Mouse (Mus musculus) small intestine, adult 2 months (tissue): Measurements from ENCODE around the gene 2300003K06Rik. TPM values are rescaled to one million over a fixed set of nuclear protein-coding genes. Genes with fewer than 3 reads are reported as not detected.
"Not testable (repeated sequence)": the region's sequence is repeated elsewhere in the genome, so short reads cannot be mapped to it uniquely, and the experiment has no call there.

Experiments
- H3K27ac ChIP-seq: fragments of 200-500 bp; 2 replicates; pipeline ENCODE4 v1.5.1; 2012; ENCODE audit warnings: low read depth, low read length, control low read depth, inconsistent platforms; ENCODE audit not compliant: insufficient read depth
- H3K27me3 ChIP-seq: fragments of 200-500 bp; 2 replicates; pipeline ENCODE4 v1.6.1; 2012; ENCODE audit warnings: mild to moderate bottlenecking, moderate library complexity, low read length, inconsistent platforms; ENCODE audit not compliant: control insufficient read depth, insufficient read depth
- H3K36me3 ChIP-seq: fragments of 200-500 bp; 2 replicates; pipeline ENCODE4 v1.6.1; 2012; ENCODE audit warnings: mild to moderate bottlenecking, low read length, control low read depth, inconsistent platforms; ENCODE audit not compliant: control insufficient read depth, insufficient read depth
- H3K4me1 ChIP-seq: fragments of 200-500 bp; 2 replicates; pipeline ENCODE4 v1.6.1; 2012; ENCODE audit warnings: low read length, inconsistent platforms, mixed read lengths; ENCODE audit not compliant: control insufficient read depth, insufficient read depth, insufficient read length
- H3K4me3 ChIP-seq: fragments of 200-500 bp; 2 replicates; pipeline ENCODE4 v1.5.1; 2012; ENCODE audit warnings: low read depth, mild to moderate bottlenecking, control low read depth, inconsistent platforms, low read length, moderate library complexity
- CTCF ChIP-seq: fragments of 200-500 bp; IDR thresholded peaks from 2 replicates; pipeline ENCODE4 v1.5.1; 2012; ENCODE audit warnings: low read depth, mild to moderate bottlenecking, control low read depth, inconsistent platforms, low read length, moderate library complexity, mixed read lengths; ENCODE audit not compliant: insufficient replicate concordance, insufficient read length; ENCODE audit errors: extremely low read depth
- POLR2A ChIP-seq: fragments of 200-500 bp; IDR thresholded peaks from 2 replicates; pipeline ENCODE4 v1.6.1; 2012; ENCODE audit warnings: low read depth, mild to moderate bottlenecking, control low read depth, inconsistent platforms, low read length, moderate library complexity
- WGBS: fragments of 180-500 bp; shearing (Covaris S2); methylation state at CpG from one replicate; pipeline ENCODE4 v1.1.7; 2018; 5-methylcytosine and 5-hydroxymethylcytosine counted together
- polyA plus RNA-seq: library from polyadenylated mRNA; depleted of rRNA; stranded (reverse); fragments of >200 nt; gene quantifications from 2 replicates; pipeline ENCODE4 v1.2.3, GENCODE M21; 2012; rRNA removed

Gene 2300003K06Rik
- polyA plus RNA-seq, 1 experiment = not detected

- TF ChIP-seq CTCF (no peak), POLR2A (no peak)
- H3K27ac ChIP-seq = no peak overlapping the region
- H3K4me1 ChIP-seq = no peaks in the 10 kb centered on the region
- no peaks in the 10 kb centered on the region for H3K36me3 ChIP-seq
- no peaks in the 10 kb centered on the region for H3K27me3 ChIP-seq
- 82% methylated on average over 2 of the region's 2 CpGs for WGBS
- no peak overlapping the region for H3K4me3 ChIP-seq
These were observed 8.9 kb upstream of the 2300003K06Rik start for GRCm38 (mm10) chr11:99846746-99847145.

GRCm38 (mm10) chr11:99842185-99842584, 4.3 kb upstream of the 2300003K06Rik start:
- TF ChIP-seq CTCF = no peak
- no peak for TF ChIP-seq POLR2A
- WGBS = 74% methylated on average over 1 of the region's 1 CpGs
- Histone ChIP-seq H3K4me3 (no peak overlapping the region), H3K27me3 (no peaks in the 10 kb centered on the region), H3K4me1 (no peaks in the 10 kb centered on the region), H3K27ac (no peak overlapping the region), H3K36me3 (no peaks in the 10 kb centered on the region)

- H3K27ac ChIP-seq, H3K27me3 ChIP-seq, H3K4me1 ChIP-seq, H3K36me3 ChIP-seq, H3K4me3 ChIP-seq: not testable (repeated sequence)
- WGBS = 78% methylated on average over 2 of the region's 2 CpGs
These were observed 22.3 kb downstream of the 2300003K06Rik start, which contains the start of gene Gm11564 for GRCm38 (mm10) chr11:99815566-99815965. Gene Gm11564, minus strand, starts transcription at chr11:99815666.

DNA sequence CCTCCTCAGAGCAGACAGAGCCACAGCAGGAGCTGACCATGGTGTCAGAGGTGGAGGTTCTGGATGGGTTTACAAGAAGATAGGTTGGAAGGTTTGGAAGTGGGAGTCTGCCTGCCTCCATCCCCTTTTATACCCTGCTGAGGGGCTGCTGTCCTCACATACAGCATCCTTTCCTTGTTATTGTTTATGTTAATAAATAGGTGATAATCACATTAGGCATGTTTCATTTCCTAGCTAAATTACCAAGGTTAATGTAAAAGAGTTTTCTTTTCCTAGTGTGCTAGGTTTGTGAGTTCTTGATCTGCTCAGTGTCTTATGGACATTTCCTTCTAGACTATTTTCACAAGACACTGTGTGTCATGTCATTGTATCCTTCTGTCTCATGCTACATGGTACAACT, 28.1 kb downstream of the 2300003K06Rik start, which contains the start of gene Krtap4-13:
TSS of gene Krtap4-13 (minus strand) at position 101 of the 400 bp plus-strand sequence.
- not testable (repeated sequence) for H3K27me3 ChIP-seq, H3K36me3 ChIP-seq, H3K4me3 ChIP-seq, H3K27ac ChIP-seq, H3K4me1 ChIP-seq

- not testable (repeated sequence) for H3K27me3 ChIP-seq, H3K4me1 ChIP-seq, H3K27ac ChIP-seq, H3K4me3 ChIP-seq, H3K36me3 ChIP-seq
- WGBS = no CpG with 5 or more reads among the region's 1 CpGs
These were observed 33.5 kb downstream of the 2300003K06Rik start, which contains the start of gene Gm11554 for GRCm38 (mm10) chr11:99804346-99804745. Gene Gm11554, minus strand, starts transcription at chr11:99804446.

DNA sequence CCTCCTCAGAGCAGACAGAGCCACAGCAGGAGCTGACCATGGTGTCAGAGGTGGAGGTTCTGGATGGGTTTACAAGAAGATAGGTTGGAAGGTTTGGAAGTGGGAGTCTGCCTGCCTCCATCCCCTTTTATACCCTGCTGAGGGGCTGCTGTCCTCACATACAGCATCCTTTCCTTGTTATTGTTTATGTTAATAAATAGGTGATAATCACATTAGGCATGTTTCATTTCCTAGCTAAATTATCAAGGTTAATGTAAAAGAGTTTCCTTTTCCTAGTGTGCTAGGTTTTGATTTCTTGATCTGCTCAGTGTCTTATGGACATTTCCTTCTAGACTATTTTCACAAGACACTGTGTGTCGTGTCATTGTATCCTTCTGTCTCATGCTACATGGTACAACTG, 39.0 kb downstream of the 2300003K06Rik start, which contains the start of gene Gm11569:
TSS of gene Gm11569 (minus strand) at position 101 of the 400 bp plus-strand sequence.
- WGBS = no CpG with 5 or more reads among the region's 1 CpGs
- not testable (repeated sequence) for H3K27me3 ChIP-seq, H3K27ac ChIP-seq, H3K4me3 ChIP-seq, H3K36me3 ChIP-seq, H3K4me1 ChIP-seq

DNA sequence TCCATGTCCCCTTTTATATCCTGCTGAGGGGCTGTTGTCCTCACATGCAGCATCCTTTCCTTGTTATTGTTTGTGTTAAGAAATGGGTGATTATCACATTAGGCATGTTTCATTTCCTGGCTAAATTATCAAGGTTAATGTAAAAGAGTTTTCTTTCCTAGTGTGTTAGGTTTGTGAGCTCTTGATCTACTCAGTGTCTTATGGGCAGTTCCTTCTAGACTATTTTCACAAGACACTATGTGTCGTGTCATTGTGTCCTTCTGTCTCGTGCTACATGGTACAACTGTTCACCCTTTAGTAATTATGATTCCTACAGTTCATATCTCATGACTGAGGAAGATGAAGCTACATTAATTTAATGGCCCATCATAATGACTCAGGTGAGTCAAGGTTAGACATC, 44.5 kb downstream of the 2300003K06Rik start, which contains the start of gene Gm11596:
TSS of gene Gm11596 (minus strand) at position 101 of the 400 bp plus-strand sequence.
- no peak within 1 kb of the TSS for H3K4me3 ChIP-seq
- H3K27ac ChIP-seq = no peak within 1 kb of the TSS
- H3K27me3 ChIP-seq = no peaks in the 10 kb centered on the region
- TF ChIP-seq POLR2A (no peak), CTCF (no peak)
- no peaks in the 10 kb centered on the region for H3K4me1 ChIP-seq
- WGBS = 70% methylated on average over 2 of the region's 2 CpGs
- H3K36me3 ChIP-seq = no peaks in the 10 kb centered on the region

Other genes starting within 250 kb of the 2300003K06Rik start
- gene Krtap1-3, start 246.7 kb downstream of the 2300003K06Rik start, polyA plus RNA-seq = not detected in 2 replicates
- gene Krtap9-3, start 240.0 kb downstream of the 2300003K06Rik start, polyA plus RNA-seq = not detected in 2 replicates
- 1.3 TPM in 1 of 2 replicates, not detected in the other for gene Gm11938, start 234.8 kb downstream of the 2300003K06Rik start, polyA plus RNA-seq
- gene Gm11937, start 227.9 kb downstream of the 2300003K06Rik start, polyA plus RNA-seq = not detected in 2 replicates
- 0.29 and 1.9 TPM in 2 replicates for gene Krtap2-4, start 223.2 kb downstream of the 2300003K06Rik start, polyA plus RNA-seq
- 1.9 TPM in 1 of 2 replicates, not detected in the other for gene Gm11562, start 217.6 kb downstream of the 2300003K06Rik start, polyA plus RNA-seq
- gene Krtap4-1, start 209.8 kb downstream of the 2300003K06Rik start, polyA plus RNA-seq = not detected in 2 replicates
- gene Krtap4-2, start 203.0 kb downstream of the 2300003K06Rik start, polyA plus RNA-seq = not detected in 2 replicates
- not detected in 2 replicates for gene Krtap4-7, start 194.0 kb downstream of the 2300003K06Rik start, polyA plus RNA-seq
- not detected in 2 replicates for gene Gm11555, start 187.8 kb downstream of the 2300003K06Rik start, polyA plus RNA-seq
- not detected in 2 replicates for gene Gm11563, start 179.1 kb downstream of the 2300003K06Rik start, polyA plus RNA-seq
- gene Krtap4-6, start 172.1 kb downstream of the 2300003K06Rik start, polyA plus RNA-seq = not detected in 2 replicates
- not detected in 2 replicates for gene Gm14190, start 147.3 kb downstream of the 2300003K06Rik start, polyA plus RNA-seq
- not detected in 2 replicates for gene Gm14180, start 103.8 kb downstream of the 2300003K06Rik start, polyA plus RNA-seq
- gene Gm11595, start 65.2 kb downstream of the 2300003K06Rik start, polyA plus RNA-seq = not detected in 2 replicates
- not detected in 2 replicates for gene Krtap4-8, start 57.4 kb downstream of the 2300003K06Rik start, polyA plus RNA-seq
- gene Krtap4-9, start 52.9 kb downstream of the 2300003K06Rik start, polyA plus RNA-seq = not detected in 2 replicates
- gene Gm11596, start 44.6 kb downstream of the 2300003K06Rik start, polyA plus RNA-seq = not detected in 2 replicates
- gene Gm11569, start 39.1 kb downstream of the 2300003K06Rik start, polyA plus RNA-seq = not detected in 2 replicates
- not detected in 2 replicates for gene Gm11554, start 33.6 kb downstream of the 2300003K06Rik start, polyA plus RNA-seq
- not detected in 2 replicates for gene Krtap4-13, start 28.2 kb downstream of the 2300003K06Rik start, polyA plus RNA-seq
- gene Gm11564, start 22.4 kb downstream of the 2300003K06Rik start, polyA plus RNA-seq = not detected in 2 replicates
- 1.9 and 3.2 TPM in 2 replicates for gene Krtap4-16, start 13.5 kb upstream of the 2300003K06Rik start, polyA plus RNA-seq
- gene Gm11568, start 19.9 kb upstream of the 2300003K06Rik start, polyA plus RNA-seq = not detected in 2 replicates
- gene Gm11559, start 26.4 kb upstream of the 2300003K06Rik start, polyA plus RNA-seq = not detected in 2 replicates
- not detected in 2 replicates for gene Krtap9-1, start 35.3 kb upstream of the 2300003K06Rik start, polyA plus RNA-seq
- not detected in 2 replicates for gene Gm11567, start 41.1 kb upstream of the 2300003K06Rik start, polyA plus RNA-seq
- not detected in 2 replicates for gene Krtap31-1, start 69.9 kb upstream of the 2300003K06Rik start, polyA plus RNA-seq
- gene Gm11565, start 76.7 kb upstream of the 2300003K06Rik start, polyA plus RNA-seq = not detected in 2 replicates
- not detected in 2 replicates for gene Krtap31-2, start 98.2 kb upstream of the 2300003K06Rik start, polyA plus RNA-seq
- gene Krtap9-5, start 110.4 kb upstream of the 2300003K06Rik start, polyA plus RNA-seq = not detected in 2 replicates
- gene Krtap29-1, start 141.0 kb upstream of the 2300003K06Rik start, polyA plus RNA-seq = not detected in 2 replicates
- not detected in 2 replicates for gene Krtap16-1, start 148.5 kb upstream of the 2300003K06Rik start, polyA plus RNA-seq
- not detected in 2 replicates for gene Krtap17-1, start 155.9 kb upstream of the 2300003K06Rik start, polyA plus RNA-seq
- gene Krt33a, start 178.1 kb upstream of the 2300003K06Rik start, polyA plus RNA-seq = not detected in 2 replicates
- gene Krt33b, start 191.8 kb upstream of the 2300003K06Rik start, polyA plus RNA-seq = not detected in 2 replicates
- gene Krt34, start 203.5 kb upstream of the 2300003K06Rik start, polyA plus RNA-seq = not detected in 2 replicates
- gene Krt31, start 212.5 kb upstream of the 2300003K06Rik start, polyA plus RNA-seq = 0.20 TPM in 1 of 2 replicates, not detected in the other